Mouse (Mus musculus) kidney, adult 11 months (tissue): ENCODE data around the gene Dyrk2.

Source experiments
- DNase-seq: peaks from one replicate; pipeline ENCODE4 v3.0.0; 2022

The Dyrk2 gene

DNA sequence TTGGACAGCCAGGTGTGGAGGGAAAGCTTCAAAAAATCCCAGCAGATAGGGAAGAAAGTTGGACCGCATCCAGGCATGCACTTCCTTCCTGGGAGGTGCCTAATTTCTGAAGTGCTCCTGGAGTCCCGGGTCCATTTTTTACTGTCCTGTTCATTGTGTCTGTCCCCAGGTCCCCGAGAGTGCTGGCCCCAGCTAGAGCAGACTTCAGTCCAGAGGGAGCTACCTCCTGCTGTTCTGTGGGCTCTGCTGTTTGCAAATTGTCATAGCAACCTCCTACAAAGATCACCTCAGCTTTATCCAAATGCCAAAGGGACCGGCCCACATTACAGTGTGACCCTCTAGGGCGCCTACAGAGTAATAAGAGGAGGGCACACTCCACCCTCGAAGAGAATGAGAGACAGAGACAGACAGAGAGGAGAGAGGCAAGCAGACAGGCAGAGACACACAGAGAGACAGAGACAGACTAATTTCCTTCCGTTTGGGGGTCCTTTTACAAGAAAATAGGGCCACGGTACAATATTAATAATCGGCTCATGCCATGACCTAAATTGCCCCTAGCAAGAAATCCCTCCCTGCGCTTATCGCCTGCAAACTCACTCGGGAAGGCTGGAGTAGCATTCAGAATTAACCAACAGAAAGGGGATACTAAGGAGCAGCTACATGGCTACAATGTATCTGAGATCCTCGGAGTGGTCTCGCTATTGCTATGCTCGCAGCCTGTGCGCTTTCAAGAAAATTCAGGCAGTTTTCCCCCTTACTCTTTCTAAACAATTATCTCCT, at the start of gene Dyrk2:
Gene Dyrk2, minus strand, starts transcription at position 9 of the 780 bp plus-strand sequence.
- peak; percentile 42 for DNase-seq

DNA sequence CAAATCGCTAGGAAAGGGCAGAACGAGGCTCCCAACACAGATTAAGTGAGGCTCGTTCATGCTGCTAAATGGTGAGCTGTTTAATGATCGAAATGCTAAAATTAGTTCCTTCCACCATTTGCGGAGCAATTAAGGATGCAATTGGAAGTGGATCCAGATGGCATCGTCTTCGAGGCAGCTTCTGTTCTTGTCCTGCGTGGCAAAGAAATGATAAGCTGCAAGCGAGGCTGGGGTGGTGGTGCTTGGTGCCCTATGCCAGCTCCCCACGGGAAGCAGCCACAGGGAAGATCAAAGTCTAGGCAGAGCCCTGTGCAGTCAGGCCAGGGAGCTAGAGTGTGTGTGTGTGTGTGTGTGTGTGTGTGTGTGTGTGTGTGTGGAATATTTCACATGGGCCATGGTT, 32.6 kb upstream of the Dyrk2 start:
- DNase-seq: no peak

DNA sequence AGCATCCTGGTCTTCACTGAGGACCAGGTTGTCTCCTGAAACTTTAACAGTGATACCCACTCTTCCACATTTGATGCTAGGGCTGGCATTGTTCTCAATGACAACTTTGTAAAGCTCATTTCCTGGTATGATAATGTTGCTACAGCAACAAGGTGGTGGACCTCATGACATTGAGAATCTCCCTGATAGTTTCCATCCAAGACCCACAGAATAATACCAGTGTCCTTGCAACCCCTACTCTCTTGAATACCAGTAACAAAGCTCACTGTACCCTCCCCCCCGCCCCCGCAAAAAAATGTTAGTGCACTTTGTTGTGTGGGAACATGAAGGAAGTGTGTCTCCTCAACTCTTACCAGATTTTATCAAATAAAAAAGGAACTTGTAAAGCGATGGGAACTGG, 23.6 kb upstream of the Dyrk2 start:
- DNase-seq: no peak

DNA sequence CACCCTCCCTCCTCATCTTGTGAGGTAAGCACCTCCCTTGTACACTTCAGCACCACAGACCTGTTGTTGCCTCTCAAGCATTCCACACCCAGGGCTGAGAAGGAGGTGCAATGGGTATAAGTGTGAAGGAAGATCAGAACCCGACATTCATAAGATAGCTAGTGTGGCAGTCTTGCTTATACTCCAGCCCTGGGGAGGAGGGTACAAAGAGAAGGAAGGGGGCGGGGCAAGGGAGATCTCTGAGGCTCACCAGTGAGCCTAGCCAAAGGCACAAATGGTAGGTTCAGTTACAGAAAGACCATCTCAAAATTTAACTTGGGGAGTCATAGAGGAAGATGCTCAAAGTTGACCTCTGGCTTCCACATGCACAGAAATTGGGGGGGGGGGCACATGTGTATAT, 14.1 kb upstream of the Dyrk2 start:
- no peak for DNase-seq

DNA sequence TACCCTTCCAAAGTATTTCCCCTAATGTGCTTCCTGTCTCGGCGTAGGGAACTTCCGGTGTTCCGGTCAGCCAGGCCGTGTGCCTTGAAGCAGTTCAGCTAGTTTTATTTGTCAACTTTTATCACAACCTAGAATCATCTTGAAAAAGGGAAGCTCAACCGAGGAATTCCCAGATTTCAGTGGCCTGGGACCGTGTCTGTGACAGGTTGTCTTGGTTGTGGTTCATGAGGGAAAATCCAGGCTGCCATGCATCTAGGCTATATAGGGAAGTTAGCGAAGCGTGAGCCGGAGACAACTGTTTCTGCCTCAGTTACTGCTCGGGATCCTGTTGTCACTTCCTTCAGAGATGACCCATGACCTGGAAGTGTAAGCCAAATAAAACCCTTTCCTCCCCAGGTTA, 13.3 kb upstream of the Dyrk2 start:
- no peak for DNase-seq

DNA sequence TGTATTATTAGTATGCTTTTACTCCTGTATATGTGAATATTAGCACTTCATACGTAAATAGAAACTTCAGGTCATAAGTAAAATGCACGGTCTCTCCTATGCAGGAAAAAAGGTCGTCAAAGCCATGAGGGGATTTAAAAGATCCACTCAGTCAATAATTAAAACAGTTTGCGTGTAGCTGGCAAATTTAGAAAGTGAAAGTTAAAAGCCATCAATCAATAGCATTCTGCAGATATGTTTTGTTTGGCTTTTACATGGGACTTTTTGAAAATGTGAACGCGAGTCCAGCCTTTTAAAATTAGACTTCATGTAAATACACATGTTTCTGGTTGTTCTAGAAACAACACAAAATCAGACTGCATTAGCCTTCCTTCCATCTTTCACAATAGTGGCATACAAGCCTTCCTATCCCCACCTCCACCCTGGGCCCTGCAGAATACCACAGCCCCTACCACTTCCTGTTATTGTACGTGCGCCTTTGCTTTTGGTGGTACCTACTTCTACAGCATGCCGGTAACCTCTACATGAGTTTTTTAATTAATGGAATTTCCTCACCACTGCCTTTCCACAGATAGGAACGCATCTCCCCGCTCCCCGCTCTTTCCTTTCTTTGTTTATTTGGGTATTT, 12.4 kb upstream of the Dyrk2 start:
- no peak for DNase-seq

DNA sequence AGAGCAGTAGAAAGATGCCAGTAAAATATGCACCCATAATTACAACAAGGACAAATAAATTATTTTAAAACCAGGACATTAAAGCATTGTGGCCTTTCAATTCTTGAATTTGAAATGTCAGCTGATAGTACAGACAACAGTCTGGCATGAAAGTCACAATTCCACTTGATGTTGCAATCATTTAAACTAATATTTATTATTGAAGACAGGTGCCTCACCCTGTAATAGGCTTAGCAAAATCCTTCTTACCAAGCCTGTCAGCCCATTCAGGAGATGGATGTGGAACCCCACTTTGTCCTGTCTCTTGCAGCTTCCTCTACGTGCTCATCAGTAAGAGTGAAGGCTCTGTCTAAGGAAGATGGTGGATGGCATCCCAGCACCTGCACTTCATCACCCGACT, 10.8 kb upstream of the Dyrk2 start:
- no peak for DNase-seq

DNA sequence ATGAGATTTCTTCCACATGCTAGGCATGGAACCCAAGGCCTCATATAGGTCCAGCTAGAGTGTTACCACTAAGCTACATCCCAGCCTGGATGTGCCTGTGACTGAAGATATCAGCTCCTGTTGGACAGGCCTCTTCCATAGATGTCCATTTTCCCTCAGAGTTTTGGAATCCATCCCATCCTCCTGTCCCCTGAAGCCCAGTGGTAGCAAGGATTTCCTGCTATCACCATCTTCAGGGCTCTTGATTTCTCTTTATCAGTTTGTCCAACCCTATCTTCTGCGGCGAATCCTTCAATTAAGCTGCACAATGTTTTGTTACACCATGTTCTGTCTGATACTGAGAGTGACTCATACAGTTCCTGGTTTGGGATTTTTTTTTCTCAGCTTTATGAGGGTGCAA, 2.2 kb upstream of the Dyrk2 start:
- DNase-seq: no peak

DNA sequence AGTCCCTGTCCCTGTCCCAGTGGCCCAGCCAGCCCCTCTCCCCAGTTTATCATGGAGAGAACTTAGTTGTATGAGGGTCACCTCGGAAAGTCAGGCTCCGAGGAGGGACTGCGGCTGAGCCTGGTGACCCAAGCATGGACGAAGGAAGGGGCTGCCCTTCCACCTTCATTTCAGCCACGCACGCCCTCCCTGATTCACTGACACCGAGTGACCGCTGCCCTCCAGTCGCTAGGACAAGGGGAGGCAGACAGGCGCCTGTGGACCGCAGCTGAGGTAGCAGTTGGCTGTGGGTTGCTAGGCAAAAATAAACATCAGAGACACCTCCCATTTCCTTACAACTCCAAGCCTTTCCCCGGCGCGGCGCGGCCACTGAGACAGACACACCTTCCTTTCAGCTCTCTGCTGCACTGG, 413 bp downstream of the Dyrk2 start:
- peak; percentile 86 for DNase-seq

DNA sequence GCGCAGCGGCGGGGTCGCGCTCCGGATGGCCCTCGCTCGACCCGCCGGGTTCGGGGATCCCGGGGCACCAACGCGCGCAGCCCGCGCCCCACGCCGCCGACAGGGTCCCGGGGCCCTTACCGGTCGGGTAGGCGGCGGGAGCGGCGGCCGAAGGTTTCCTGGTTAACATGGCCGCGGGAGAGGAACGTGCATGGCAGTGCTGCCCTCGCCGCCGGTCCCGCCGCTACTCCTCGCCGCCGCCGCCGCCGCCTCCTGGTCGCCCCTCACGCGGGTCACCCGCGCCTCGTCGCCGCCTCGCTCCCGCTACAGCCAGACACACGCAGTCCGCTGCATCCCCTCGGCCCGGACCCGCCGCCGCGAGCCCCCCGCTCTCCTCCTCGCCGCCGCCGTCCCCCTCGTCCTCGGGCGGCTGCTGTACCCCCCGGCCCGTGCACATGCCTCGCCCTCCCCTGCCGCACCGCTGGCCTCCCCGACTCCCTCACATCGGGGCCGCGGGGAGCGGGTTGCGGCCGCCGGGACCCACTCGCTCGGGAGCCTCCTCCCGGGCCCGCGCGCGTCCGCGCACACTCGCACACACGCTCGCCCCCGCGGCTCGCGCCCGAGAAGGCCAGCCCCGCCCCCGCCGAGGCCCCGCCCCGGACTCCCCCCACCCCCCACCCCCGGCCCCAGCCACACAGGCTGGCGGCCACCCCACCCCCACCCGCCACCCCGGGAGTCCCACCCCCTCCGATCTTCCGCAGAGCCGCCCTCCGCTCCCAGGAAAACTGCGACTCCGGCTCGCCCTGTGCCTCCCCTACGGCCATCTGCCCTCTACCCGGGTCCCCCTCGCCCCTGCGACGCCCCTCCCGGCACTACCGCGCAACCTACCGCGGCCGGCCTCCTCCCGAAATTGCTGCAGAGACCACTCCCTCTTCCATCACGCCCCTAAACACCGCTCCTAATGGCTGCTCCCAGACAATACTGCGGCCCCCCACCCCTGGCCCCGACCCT, 1.1 kb downstream of the Dyrk2 start:
- DNase-seq: peak; percentile 72

DNA sequence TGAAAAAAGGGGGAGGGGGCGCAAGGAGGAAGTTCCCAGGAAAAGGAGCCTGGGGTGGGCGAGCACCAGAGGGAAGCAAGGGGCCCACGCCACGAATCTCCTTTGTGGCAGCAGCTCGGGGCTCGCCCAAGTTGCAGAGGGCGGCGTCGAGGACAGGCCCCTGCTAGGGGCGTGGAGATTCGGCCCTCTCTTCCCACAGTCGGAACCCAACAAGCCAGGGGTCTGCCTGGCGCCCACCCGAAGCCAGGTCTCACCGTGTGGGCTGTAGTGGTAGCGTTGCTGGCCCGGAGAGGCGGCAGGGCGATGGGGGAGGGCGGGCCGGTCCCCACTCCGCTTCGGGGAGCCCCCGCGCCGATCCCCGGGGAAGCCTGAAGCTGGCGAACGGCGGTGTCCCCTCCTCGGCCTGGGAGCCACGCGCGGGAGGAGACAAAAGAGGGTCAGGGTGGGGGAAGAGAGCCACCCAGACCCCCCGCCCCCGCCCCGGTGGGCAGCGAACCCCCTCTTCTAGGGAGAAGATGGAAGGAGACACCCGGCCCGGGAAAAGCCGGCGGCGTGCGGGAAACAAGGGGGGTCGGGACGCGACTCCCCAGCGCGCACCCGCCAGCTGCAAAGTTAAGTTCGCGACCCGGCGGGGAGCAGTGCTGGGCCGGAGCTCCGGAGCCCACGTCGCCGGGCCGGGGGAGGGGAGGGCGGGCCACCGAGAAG, 2.0 kb downstream of the Dyrk2 start:
- peak; percentile 40 for DNase-seq

DNA sequence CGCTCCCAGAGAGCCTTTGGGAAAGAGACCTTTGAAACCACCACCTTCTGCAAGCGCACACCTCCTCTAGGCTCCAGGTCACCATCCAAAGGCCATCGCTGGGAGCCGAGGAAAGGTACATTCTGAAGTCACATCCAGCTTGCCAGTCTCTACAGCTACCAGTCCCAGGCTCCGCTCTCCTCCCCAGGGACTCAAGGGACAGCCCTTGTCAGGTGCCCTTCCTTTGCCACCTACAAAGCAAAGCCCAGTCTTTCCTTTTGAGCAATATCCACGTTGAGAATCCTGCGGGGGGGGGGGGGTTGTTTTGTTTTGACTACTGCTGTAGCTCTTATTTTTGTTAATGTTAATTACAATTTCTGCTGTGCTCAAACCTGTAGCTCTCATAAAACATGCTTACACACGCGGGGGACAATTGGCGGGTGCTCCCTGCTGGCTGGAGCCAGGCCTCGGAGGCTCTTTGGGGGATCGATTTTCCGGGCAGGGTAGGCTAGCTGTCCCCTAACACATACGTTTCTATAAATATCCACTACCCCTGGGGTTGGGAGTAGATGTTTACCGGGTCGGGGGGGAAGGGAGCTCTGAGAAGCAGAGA, 2.6 kb downstream of the Dyrk2 start:
- DNase-seq: peak; percentile 63

DNA sequence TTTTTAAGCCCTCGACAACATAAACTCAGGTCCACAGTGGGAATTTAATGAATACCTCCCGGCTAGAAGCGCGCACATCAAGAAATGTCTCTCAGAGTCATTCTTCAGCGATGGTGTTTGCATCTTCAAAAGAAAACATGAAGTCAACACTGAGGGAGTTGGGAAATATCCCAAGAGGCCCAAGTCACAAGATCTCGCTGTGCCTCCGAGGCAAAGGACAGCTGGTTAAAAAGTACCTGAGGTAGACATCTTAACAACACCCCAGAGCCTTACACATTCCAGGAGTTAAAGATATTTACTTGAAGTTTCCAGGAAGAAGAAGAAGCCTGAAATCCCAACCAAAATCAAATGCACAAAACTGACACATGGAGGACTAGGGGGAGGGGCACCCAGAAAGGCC, 5.0 kb downstream of the Dyrk2 start:
- peak; percentile 29 for DNase-seq

DNA sequence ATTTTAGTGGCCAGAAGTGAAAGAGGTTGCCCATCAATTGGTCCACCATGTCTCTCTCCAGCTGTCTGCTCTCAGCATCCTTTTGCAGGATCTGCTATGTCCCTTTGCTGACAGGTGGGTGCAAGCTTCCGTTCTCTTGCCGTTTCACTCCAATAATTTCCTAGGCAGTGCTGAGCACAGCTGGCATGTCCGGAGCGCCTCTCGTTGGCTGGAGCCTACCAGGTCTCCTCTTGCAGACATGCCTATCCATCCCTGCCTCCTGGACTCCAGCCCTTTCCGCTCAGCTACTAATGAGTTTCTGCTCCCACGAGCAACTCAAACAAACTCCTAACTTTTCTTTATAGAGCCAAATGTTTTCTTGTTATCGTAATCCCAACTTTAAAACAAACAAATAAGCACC, 6.4 kb downstream of the Dyrk2 start:
- DNase-seq: peak; percentile 62

DNA sequence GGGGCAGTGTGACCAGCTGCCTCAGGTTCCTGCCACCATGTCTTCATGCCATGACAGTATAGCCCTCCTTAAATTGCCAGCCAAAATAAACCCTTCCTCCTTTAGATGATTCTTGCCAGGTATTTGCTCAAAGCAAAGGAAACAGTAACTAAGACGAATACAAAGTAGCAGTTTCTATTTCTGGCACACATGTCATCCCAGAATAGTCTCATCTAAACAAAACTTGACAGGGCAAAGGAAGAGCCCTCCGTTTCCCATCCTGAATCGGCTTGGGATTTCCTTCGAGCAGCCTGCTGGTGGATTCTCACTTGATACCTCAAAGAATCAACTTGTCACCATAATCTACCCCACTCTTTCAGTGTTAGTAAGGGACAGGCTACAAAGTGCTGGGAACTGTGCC, 7.8 kb downstream of the Dyrk2 start:
- no peak for DNase-seq

DNA sequence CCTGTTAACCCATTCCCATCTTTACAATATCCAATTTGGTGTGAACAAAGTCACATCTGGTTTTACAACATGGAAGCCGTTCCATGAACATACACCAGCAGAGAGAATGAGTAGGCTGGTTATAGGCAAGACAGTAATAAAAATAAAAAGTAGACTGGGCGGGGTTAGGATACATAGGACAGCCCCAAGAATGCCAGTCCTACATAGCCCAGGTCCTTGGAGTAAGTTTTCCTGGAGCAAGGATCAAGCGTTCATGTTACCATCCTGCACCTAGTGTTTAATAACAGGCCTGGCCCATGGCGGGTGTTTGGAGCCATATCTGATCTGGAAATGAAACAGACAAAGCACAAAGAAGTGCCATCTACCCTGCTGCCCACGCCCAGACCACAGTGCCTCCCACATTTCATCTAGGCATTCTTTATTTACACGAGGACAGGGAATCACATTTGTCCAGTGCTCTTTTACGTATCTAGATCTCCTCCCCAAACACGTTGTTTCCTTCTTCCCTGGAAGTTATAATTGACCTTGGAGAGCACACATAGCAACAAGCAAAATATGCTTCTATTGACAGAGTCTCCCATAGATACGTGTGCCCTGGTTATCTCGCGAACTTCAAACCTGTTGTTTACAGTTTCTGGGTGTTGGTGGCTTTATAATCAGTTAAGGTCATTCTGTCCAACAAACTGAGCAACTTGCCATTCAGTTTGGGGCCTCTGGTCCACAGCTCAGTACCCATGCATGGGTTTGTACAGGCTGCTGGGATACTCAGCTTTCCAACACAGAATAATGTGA, 8.6 kb downstream of the Dyrk2 start:
- DNase-seq: no peak

DNA sequence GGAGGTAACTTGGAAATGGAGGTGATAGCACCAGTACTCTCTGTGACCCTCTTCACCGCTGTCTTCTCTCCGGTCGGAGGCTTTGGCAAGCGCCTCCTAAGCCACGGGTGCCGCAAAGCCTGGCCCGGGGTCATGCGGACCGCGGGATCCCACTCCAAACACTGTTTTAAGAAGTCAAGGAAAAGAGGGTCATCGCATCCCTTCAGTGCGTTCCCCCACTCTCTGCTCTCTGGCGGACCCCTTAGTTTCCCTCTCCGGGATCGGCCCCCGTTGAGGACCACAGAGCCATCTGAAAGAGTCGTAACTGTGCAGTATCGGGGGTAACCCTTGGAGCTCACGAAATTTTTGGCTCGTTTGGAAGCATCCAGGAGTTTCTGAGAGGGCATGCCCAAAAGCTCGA, 10.4 kb downstream of the Dyrk2 start:
- no peak for DNase-seq

DNA sequence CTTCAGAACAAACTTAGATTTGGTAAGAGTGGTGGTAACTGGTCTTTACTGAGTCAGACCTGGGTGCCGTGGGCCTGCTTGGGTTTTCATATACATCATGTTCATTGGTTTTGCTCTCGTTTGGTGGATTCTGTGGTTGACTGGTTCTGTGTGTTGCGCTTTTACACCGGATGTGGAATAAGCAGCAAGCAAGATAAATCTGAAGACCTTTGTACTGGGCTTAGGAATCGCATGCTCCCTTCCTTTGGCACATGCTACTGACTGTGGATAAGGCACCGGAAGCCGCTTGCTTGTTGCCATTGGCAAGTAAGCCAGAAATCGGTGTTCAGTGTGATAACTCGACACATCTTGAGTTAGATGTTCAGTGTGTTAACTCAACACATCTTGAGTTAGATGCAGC, 15.4 kb downstream of the Dyrk2 start:
- DNase-seq: no peak

DNA sequence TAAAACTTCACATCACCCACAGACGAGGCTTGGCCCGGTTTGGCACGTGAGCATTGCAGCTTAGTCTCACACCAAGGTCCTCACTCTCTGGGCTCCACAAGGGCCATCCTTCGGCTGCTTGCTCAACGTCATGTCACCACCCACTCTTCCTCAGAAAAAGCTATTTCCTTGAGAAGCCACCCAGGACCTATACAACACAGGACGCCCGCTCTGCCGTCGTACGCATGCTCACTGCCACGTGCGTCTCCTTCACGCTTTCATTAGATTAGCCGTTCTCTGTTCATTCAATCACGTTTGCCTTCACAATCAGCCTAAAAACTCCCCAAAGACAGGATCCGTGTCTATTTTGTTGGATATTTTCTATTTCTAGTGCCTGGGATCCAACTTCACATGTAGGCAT, 17.5 kb downstream of the Dyrk2 start:
- no peak for DNase-seq

DNA sequence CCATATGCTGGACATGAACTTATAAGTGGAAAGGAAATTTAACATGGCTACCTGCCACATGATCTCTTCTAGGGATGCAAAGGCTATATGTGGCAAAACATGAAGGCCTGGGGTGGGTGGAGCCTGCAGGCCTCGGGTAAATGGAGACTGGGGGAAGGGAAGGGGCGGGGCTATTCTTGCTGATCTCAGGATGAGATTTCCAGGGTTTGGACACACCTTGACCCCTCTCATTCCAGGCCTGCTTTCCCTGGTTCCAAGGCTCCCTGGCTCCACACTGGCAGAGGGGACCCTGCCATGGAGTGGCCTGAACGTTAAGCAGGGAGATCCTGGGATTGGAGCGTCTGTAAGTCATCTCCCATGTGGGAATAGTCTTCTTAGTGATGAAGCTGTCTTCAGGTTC, 21.5 kb downstream of the Dyrk2 start:
- DNase-seq: no peak

DNA sequence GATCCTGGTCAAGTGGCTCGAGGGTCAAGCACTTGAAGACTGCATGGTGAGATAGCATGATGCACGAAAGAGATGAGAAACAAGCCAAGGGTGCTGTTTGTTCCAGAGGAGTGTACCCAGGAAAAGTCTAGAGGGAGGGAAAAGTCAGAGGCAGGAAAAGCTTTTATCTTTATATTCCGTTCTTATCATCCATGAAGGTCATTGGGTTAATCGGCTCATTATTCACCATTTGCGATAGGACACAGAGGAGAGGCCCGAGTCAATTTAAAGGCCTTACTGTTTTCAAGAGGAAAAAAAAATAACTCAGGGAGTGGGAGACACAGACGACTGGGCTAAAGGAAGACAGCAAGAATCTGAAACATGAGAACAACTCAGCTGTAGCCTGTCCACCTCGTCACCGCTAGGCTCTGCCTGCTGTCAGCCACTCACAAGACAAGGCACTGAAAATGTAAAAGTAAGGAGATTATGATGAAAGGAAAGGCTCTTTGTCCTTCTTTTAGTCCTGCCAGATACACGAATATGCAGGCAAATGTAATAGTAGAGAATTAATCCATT, 22.9 kb downstream of the Dyrk2 start:
- no peak for DNase-seq
